Mouse (Mus musculus) CH12.LX (cell line): ENCODE data around the gene Mvp. TPM values are rescaled to one million over a fixed set of nuclear protein-coding genes. Genes with fewer than 3 reads are reported as not detected.

Experiments
- DNase-seq: peaks from one replicate; pipeline ENCODE4 v3.0.0-alpha.2; 2013; ENCODE audit errors: extremely low read depth
- H3K27ac ChIP-seq: 2 replicates; pipeline ENCODE4 v1.5.1; 2012; ENCODE audit warnings: low read depth, mild to moderate bottlenecking, control low read depth, moderate library complexity; ENCODE audit not compliant: insufficient read depth
- H3K27me3 ChIP-seq: replicated peaks from 2 replicates; pipeline ENCODE3; 2012; ENCODE audit warnings: inconsistent platforms
- H3K36me3 ChIP-seq, 2 experiments: replicated peaks in 1 of 2; 2 replicates each; pipeline versions ENCODE3 to v1.6.1; 2012; ENCODE audit warnings: inconsistent platforms in 1 of 2, low read length in 1 of 2, mild to moderate bottlenecking in 1 of 2, mixed read lengths in 1 of 2, moderate library complexity in 1 of 2; ENCODE audit not compliant: control insufficient read depth in 1 of 2, insufficient read depth in 1 of 2
- H3K4me1 ChIP-seq, 2 experiments: 2 replicates each; pipeline ENCODE4 v1.6.1; 2012; ENCODE audit warnings: inconsistent platforms in 1 of 2, moderate library complexity in 1 of 2; ENCODE audit not compliant: insufficient read depth in 2 of 2, control insufficient read depth in 1 of 2
- H3K4me2 ChIP-seq: 2 replicates; pipeline ENCODE4 v1.6.1; 2012; ENCODE audit warnings: low read depth, mild to moderate bottlenecking, control low read depth; ENCODE audit not compliant: poor library complexity, insufficient read depth, severe bottlenecking
- H3K4me3 ChIP-seq, 3 experiments: fragments of 150-350 bp in 1 of 3; sonication (generic) in 1 of 3; replicated peaks in 1 of 3; 2 replicates each; pipeline versions ENCODE3 to v1.5.1; 2011 to 2012; ENCODE audit warnings: low read depth in 2 of 3, low read length in 2 of 3, mild to moderate bottlenecking in 2 of 3, moderate library complexity in 2 of 3, control low read depth in 1 of 3, improper control_type of control experiment in 1 of 3, inconsistent platforms in 1 of 3, mixed read lengths in 1 of 3; ENCODE audit not compliant: poor library complexity in 1 of 3
- H3K79me2 ChIP-seq: replicated peaks from 2 replicates; pipeline ENCODE4 v1.6.1; 2012; ENCODE audit warnings: mild to moderate bottlenecking, moderate library complexity; ENCODE audit not compliant: control insufficient read depth, poor library complexity, insufficient read depth, severe bottlenecking; ENCODE audit errors: extremely low read depth
- H3K9ac ChIP-seq: 2 replicates; pipeline ENCODE4 v1.6.1; 2012; ENCODE audit warnings: low read depth, mild to moderate bottlenecking, control low read depth, moderate library complexity; ENCODE audit not compliant: insufficient read depth
- H3K9me3 ChIP-seq: replicated peaks from 2 replicates; pipeline ENCODE3; 2012; ENCODE audit warnings: low read length, inconsistent platforms, mixed read lengths
- BHLHE40 ChIP-seq: IDR thresholded peaks from 2 replicates; pipeline ENCODE4 v1.6.1; 2011; ENCODE audit warnings: mild to moderate bottlenecking, low read depth, low read length, improper control_type of control experiment
- CHD1 ChIP-seq: IDR thresholded peaks from 2 replicates; pipeline ENCODE4 v1.6.1; 2012; ENCODE audit warnings: low read depth, low read length, improper control_type of control experiment, inconsistent platforms
- CHD2 ChIP-seq: IDR thresholded peaks from 2 replicates; pipeline ENCODE4 v1.6.1; 2011; ENCODE audit warnings: low read length, improper control_type of control experiment
- CTCF ChIP-seq, 2 experiments: IDR thresholded peaks in 1 of 2; conservative IDR thresholded peaks in 1 of 2; 2 replicates each; pipeline ENCODE4 v1.5.1; 2011 to 2012; ENCODE audit warnings: low read depth in 2 of 2, low read length in 2 of 2, improper control_type of control experiment in 1 of 2, inconsistent platforms in 1 of 2, mild to moderate bottlenecking in 1 of 2, moderate library complexity in 1 of 2
- E2F4 ChIP-seq: IDR thresholded peaks from 2 replicates; pipeline ENCODE4 v1.6.1; 2011; ENCODE audit warnings: low read depth, low read length, improper control_type of control experiment; ENCODE audit not compliant: insufficient replicate concordance
- ELF1 ChIP-seq: IDR thresholded peaks from 2 replicates; pipeline ENCODE4 v1.6.1; 2014; ENCODE audit warnings: low read depth, mild to moderate bottlenecking, inconsistent platforms, low read length, improper control_type of control experiment
- EP300 ChIP-seq: IDR thresholded peaks from 2 replicates; pipeline ENCODE4 v1.6.1; 2011; ENCODE audit warnings: low read length, improper control_type of control experiment
- ETS1 ChIP-seq: conservative IDR thresholded peaks from 2 replicates; pipeline ENCODE4 v1.6.1; 2012; ENCODE audit warnings: low read depth, mild to moderate bottlenecking, inconsistent platforms, low read length, improper control_type of control experiment, moderate library complexity
- GABPA ChIP-seq: IDR thresholded peaks from 2 replicates; pipeline ENCODE4 v1.6.1; 2012; ENCODE audit warnings: low read depth, low read length, improper control_type of control experiment, inconsistent platforms; ENCODE audit not compliant: insufficient replicate concordance
- HCFC1 ChIP-seq: IDR thresholded peaks from 2 replicates; pipeline ENCODE4 v1.6.1; 2012; ENCODE audit warnings: low read depth, mild to moderate bottlenecking, inconsistent platforms, low read length, improper control_type of control experiment
- IRF4 ChIP-seq: IDR thresholded peaks from 2 replicates; pipeline ENCODE4 v1.6.1; 2014; ENCODE audit warnings: low read depth, mild to moderate bottlenecking, inconsistent platforms, low read length, improper control_type of control experiment
- JUN ChIP-seq: IDR thresholded peaks from 2 replicates; pipeline ENCODE4 v1.6.1; 2011; ENCODE audit warnings: low read depth, mild to moderate bottlenecking, low read length, improper control_type of control experiment, moderate library complexity; ENCODE audit not compliant: insufficient read depth
- JUND ChIP-seq: conservative IDR thresholded peaks from 2 replicates; pipeline ENCODE4 v1.6.1; 2011; ENCODE audit warnings: low read depth, low read length, improper control_type of control experiment
- KAT2A ChIP-seq: IDR thresholded peaks from 2 replicates; pipeline ENCODE4 v1.6.1; 2012; ENCODE audit warnings: low read length, improper control_type of control experiment, inconsistent platforms; ENCODE audit not compliant: insufficient replicate concordance
- MAFK ChIP-seq: IDR thresholded peaks from 2 replicates; pipeline ENCODE4 v1.6.1; 2011; ENCODE audit warnings: low read length, improper control_type of control experiment; ENCODE audit not compliant: insufficient replicate concordance
- MAX ChIP-seq: IDR thresholded peaks from 2 replicates; pipeline ENCODE4 v1.6.1; 2011; ENCODE audit warnings: low read length, improper control_type of control experiment
- MAZ ChIP-seq: IDR thresholded peaks from 2 replicates; pipeline ENCODE4 v1.6.1; 2012; ENCODE audit warnings: low read depth, mild to moderate bottlenecking, inconsistent platforms, low read length, improper control_type of control experiment, moderate library complexity
- MEF2A ChIP-seq: IDR thresholded peaks from 2 replicates; pipeline ENCODE4 v1.6.1; 2014; ENCODE audit warnings: low read depth, mild to moderate bottlenecking, inconsistent platforms, low read length, improper control_type of control experiment, borderline replicate concordance
- MXI1 ChIP-seq: IDR thresholded peaks from 2 replicates; pipeline ENCODE4 v1.6.1; 2011; ENCODE audit warnings: mild to moderate bottlenecking, low read depth, low read length, improper control_type of control experiment
- MYC ChIP-seq: IDR thresholded peaks from 2 replicates; pipeline ENCODE4 v1.6.1; 2011; ENCODE audit warnings: low read depth, mild to moderate bottlenecking, improper control_type of control experiment, low read length
- NELFE ChIP-seq: IDR thresholded peaks from 2 replicates; pipeline ENCODE4 v1.6.1; 2011; ENCODE audit warnings: low read depth, low read length, improper control_type of control experiment
- NRF1 ChIP-seq: IDR thresholded peaks from 2 replicates; pipeline ENCODE4 v1.6.1; 2014; ENCODE audit warnings: low read depth, mild to moderate bottlenecking, inconsistent platforms, low read length, improper control_type of control experiment, moderate library complexity
- PAX5 ChIP-seq: IDR thresholded peaks from 2 replicates; pipeline ENCODE4 v1.6.1; 2012; ENCODE audit warnings: low read length, inconsistent platforms, mixed read lengths
- POLR2A ChIP-seq: IDR thresholded peaks from 2 replicates; pipeline ENCODE4 v1.6.1; 2011; ENCODE audit warnings: low read depth, mild to moderate bottlenecking, improper control_type of control experiment, low read length
- POLR2AphosphoS2 ChIP-seq: IDR thresholded peaks from 2 replicates; pipeline ENCODE4 v1.6.1; 2011; ENCODE audit warnings: low read depth, low read length, improper control_type of control experiment
- RAD21 ChIP-seq: IDR thresholded peaks from 2 replicates; pipeline ENCODE4 v1.6.1; 2011; ENCODE audit warnings: low read depth, mild to moderate bottlenecking, low read length, improper control_type of control experiment, moderate library complexity
- RCOR1 ChIP-seq: conservative IDR thresholded peaks from 2 replicates; pipeline ENCODE4 v1.6.1; 2012; ENCODE audit warnings: low read depth, mild to moderate bottlenecking, inconsistent platforms, low read length, improper control_type of control experiment
- SIN3A ChIP-seq: IDR thresholded peaks from 2 replicates; pipeline ENCODE4 v1.6.1; 2012; ENCODE audit warnings: low read length, improper control_type of control experiment, inconsistent platforms
- SMC3 ChIP-seq: IDR thresholded peaks from 2 replicates; pipeline ENCODE4 v1.6.1; 2011; ENCODE audit warnings: low read depth, low read length, improper control_type of control experiment
- TBP ChIP-seq: conservative IDR thresholded peaks from 2 replicates; pipeline ENCODE4 v1.6.1; 2011; ENCODE audit warnings: low read depth, low read length, improper control_type of control experiment
- TCF12 ChIP-seq: IDR thresholded peaks from 2 replicates; pipeline ENCODE4 v1.6.1; 2014; ENCODE audit warnings: low read depth, mild to moderate bottlenecking, inconsistent platforms, low read length, improper control_type of control experiment
- UBTF ChIP-seq: IDR thresholded peaks from 2 replicates; pipeline ENCODE4 v1.6.1; 2012; ENCODE audit warnings: low read depth, mild to moderate bottlenecking, inconsistent platforms, low read length, improper control_type of control experiment, moderate library complexity
- USF1 ChIP-seq: IDR thresholded peaks from 2 replicates; pipeline ENCODE4 v1.6.1; 2014; ENCODE audit warnings: low read depth, mild to moderate bottlenecking, inconsistent platforms, low read length, improper control_type of control experiment
- USF2 ChIP-seq: conservative IDR thresholded peaks from 2 replicates; pipeline ENCODE4 v1.6.1; 2011; ENCODE audit warnings: low read depth, low read length, improper control_type of control experiment
- ZC3H11A ChIP-seq: IDR thresholded peaks from 2 replicates; pipeline ENCODE4 v1.6.1; 2012; ENCODE audit warnings: low read depth, mild to moderate bottlenecking, inconsistent platforms, low read length, improper control_type of control experiment
- ZKSCAN1 ChIP-seq: IDR thresholded peaks from 2 replicates; pipeline ENCODE4 v1.6.1; 2012; ENCODE audit warnings: low read depth, inconsistent platforms, low read length, improper control_type of control experiment, borderline replicate concordance
- ZMIZ1 ChIP-seq: IDR thresholded peaks from 2 replicates; pipeline ENCODE4 v1.6.1; 2012; ENCODE audit warnings: low read depth, mild to moderate bottlenecking, inconsistent platforms, low read length, improper control_type of control experiment
- ZNF384 ChIP-seq: IDR thresholded peaks from 2 replicates; pipeline ENCODE4 v1.6.1; 2012; ENCODE audit warnings: low read depth, low read length, improper control_type of control experiment, inconsistent platforms
- dilution Hi-C: fragments of 300-500 bp; cut with MboI; formaldehyde crosslinking; loops from 2 replicates; pipeline ENCODE4 v1.14.3; 2020; ENCODE audit warnings: low sequenced_read_pairs; ENCODE audit not compliant: extremely low pct_unique_long_range_greater_than_20kb, extremely low pct_ligation_motif_present
- in situ Hi-C: fragments of 300-500 bp; cut with MboI; formaldehyde crosslinking; loops from 3 replicates; pipeline ENCODE4 v1.14.3; 2019; ENCODE audit warnings: low sequenced_read_pairs, low pct_ligation_motif_present, low pct_unique_long_range_greater_than_20kb, mixed read lengths
- polyA plus RNA-seq: library from polyadenylated mRNA; unstranded; fragments of >175 nt; gene quantifications from 2 replicates; pipeline ENCODE4 v1.2.1, GENCODE M21; 2012; ENCODE audit warnings: low read depth; ENCODE audit not compliant: insufficient read length
- total RNA-seq, 2 experiments: library from RNA; depleted of rRNA; stranded (reverse); fragments of 300-350 nt in 1 of 2; fragments of >200 nt in 1 of 2; gene quantifications; 2 replicates each; pipeline ENCODE4 v1.2.3; 2012 to 2014

Gene Mvp
- total and polyA plus RNA-seq, 3 experiments, result 33.3 to 53.7 (median 52.1) TPM

DNA sequence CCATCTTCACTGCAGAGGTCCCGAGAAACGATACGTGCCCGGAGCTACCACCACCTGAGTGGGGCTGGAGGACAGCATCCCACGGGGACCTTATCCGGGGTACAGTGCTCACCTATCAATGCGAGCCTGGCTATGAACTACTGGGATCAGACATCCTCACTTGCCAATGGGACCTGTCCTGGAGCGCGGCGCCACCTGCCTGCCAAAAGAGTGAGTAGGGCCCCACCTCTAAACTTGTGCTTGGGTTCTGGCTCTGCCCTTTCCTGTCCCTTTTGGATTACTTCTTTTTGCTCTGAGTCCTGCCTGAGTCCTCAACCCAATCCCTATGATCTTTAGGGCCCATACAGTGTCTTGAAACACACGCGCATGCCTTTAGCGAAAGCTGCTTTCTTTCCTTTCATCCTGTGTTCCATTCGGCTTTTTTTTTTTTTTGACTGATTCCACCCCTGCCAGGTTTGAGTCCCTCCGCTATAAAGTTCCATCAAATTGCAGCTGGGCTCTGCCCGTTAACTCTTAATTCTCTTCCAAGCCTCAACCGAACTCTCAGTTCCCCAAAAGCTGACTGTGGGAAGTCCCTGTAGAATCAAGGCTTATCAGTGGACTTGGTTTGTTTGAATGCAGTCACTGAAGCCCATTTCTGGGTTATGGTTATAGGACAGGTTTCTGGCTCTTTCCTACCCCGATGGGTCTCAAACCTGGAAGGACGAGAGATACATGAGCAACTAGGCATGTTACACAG is 50.7 kb downstream of the Mvp start:
- Histone ChIP-seq H3K79me2 (no peaks in the 10 kb centered on the region), H3K27me3 (no peaks in the 10 kb centered on the region), H3K4me1 (peaks cover 17 to 53% of the 10 kb centered on the region in 2 experiments), H3K27ac (peak overlapping the region; percentile 56), H3K9me3 (no peaks in the 10 kb centered on the region), H3K36me3 (peaks cover 52 to 83% of the 10 kb centered on the region in 2 experiments), H3K9ac (no peak overlapping the region), H3K4me2 (no peak overlapping the region)
- dilution Hi-C loops, result no loop called here
- peak; percentile 89 for DNase-seq
- in situ Hi-C loops, result loop anchor here (5.0 to 10.0 kb wide), 2 partner anchors 54 to 259 kb away; partner anchors contain the start of genes Coro1a, Pagr1a and Pagr1b
- TF ChIP-seq CTCF (conservative IDR thresholded peaks at IDR 0.05 in 1 of 2, IDR thresholded peaks at IDR 0.05 in 1 of 2; ENCODE audit: low read depth in 2 of 2, low read length in 2 of 2), result peak in 1 of 2 experiments; percentile 72; a peak in 2 of 4 replicates
- peak; percentile 70 for TF ChIP-seq SMC3
- TF ChIP-seq ELF1, result no peak
- TF ChIP-seq CHD2, result 0 out of 2 replicates have a peak, but pooled peaks have one; percentile 20
- no peak for TF ChIP-seq USF1
- TF ChIP-seq SIN3A, result peak; percentile 34; the same call in 1 of the 2 replicates
- TF ChIP-seq HCFC1, result peak; percentile 20; the same call in 1 of the 2 replicates
- TF ChIP-seq IRF4, result peak; percentile 96
- TF ChIP-seq JUN, result no peak
- TF ChIP-seq RAD21, result peak; percentile 63
- 0 out of 2 replicates have a peak, but pooled peaks have one; percentile 12 for TF ChIP-seq TBP
- TF ChIP-seq MAFK, result no peak
- TF ChIP-seq PAX5, result no peak
- TF ChIP-seq RCOR1, result no peak
- no peak for TF ChIP-seq KAT2A
- no peak for TF ChIP-seq E2F4
- TF ChIP-seq MYC, result 0 out of 2 replicates have a peak, but pooled peaks have one; percentile 16
- TF ChIP-seq TCF12, result peak; percentile 69
- TF ChIP-seq MEF2A, result 0 out of 2 replicates have a peak, but pooled peaks have one; percentile 13
- TF ChIP-seq MAZ, result 0 out of 2 replicates have a peak, but pooled peaks have one; percentile 18
- no peak for TF ChIP-seq ZKSCAN1
- TF ChIP-seq CHD1, result peak; percentile 24; the same call in 1 of the 2 replicates
- TF ChIP-seq ETS1, result no peak
- no peak for TF ChIP-seq JUND
- TF ChIP-seq MAX, result no peak
- 0 out of 2 replicates have a peak, but pooled peaks have one; percentile 10 for TF ChIP-seq NELFE
- peak; percentile 96 for TF ChIP-seq EP300
- no peak for TF ChIP-seq POLR2A
- peak; percentile 37; the same call in 1 of the 2 replicates for TF ChIP-seq MXI1
- no peak; the same call in 1 of the 2 replicates for TF ChIP-seq ZMIZ1
- no peak for TF ChIP-seq UBTF
- no peak for TF ChIP-seq POLR2AphosphoS2
- TF ChIP-seq BHLHE40, result peak; percentile 43; the same call in 1 of the 2 replicates
- no peak for TF ChIP-seq ZC3H11A
- peak; percentile 93 for TF ChIP-seq ZNF384
- no peak for TF ChIP-seq GABPA
- TF ChIP-seq USF2, result no peak
- TF ChIP-seq NRF1, result no peak
- TF ChIP-seq, all 38 proteins: peak for 18
- H3K4me3 ChIP-seq, result no peak overlapping the region
